Comparison of ENCODE assay signal across 24 mouse cellular contexts in genomic region chr16:19990536-19990935, GRCm38 (mm10).
"Had no signal": no experiment of that assay in that cellular context is flagged by ENCODE, and none has a peak within 500 bp of the region (broad histone marks: within the 10 kb centered on the region; RNA-seq: fewer than 3 reads in every experiment).

No protein-coding gene starts in this region.

- H3K9me3 ChIP-seq: heart, embryonic 15.5 days; hindbrain, embryonic 15.5 days; kidney, embryonic 15.5 days had no signal

- H3K4me1 ChIP-seq: heart, embryonic 13.5 days; heart, embryonic 15.5 days; hindbrain, embryonic 13.5 days; hindbrain, embryonic 15.5 days; kidney, embryonic 15.5 days; limb, embryonic 13.5 days had no signal

- DNase-seq: forebrain, postnatal 0 days; gastrocnemius, postnatal 14 days; gastrocnemius, postnatal 36 days; heart, adult 2 months; heart, postnatal 14 days; heart, postnatal 36 days; kidney, adult 11 months; kidney, adult 2 months; kidney, adult 9 months; kidney, postnatal 14 days; kidney, postnatal 36 days; layer of hippocampus, adult 9-11 months; layer of hippocampus, postnatal 36 days; left cerebral cortex, postnatal 4 days had no signal

- H3K4me3 ChIP-seq: heart, adult 2 months; heart, embryonic 13.5 days; heart, embryonic 15.5 days; hindbrain, embryonic 13.5 days; hindbrain, embryonic 15.5 days; kidney, embryonic 15.5 days; limb, embryonic 13.5 days had no signal

- H3K27me3 ChIP-seq: heart, embryonic 13.5 days; heart, embryonic 15.5 days; hindbrain, embryonic 13.5 days; hindbrain, embryonic 15.5 days; kidney, embryonic 15.5 days; limb, embryonic 13.5 days had no signal

- H3K36me3 ChIP-seq: heart, embryonic 13.5 days; heart, embryonic 15.5 days; hindbrain, embryonic 13.5 days; hindbrain, embryonic 15.5 days; kidney, embryonic 15.5 days; limb, embryonic 13.5 days had no signal

- H3K27ac ChIP-seq: heart, adult 2 months; heart, embryonic 13.5 days; heart, embryonic 15.5 days; hindbrain, embryonic 13.5 days; hindbrain, embryonic 15.5 days; hindbrain, postnatal 0 days; kidney, embryonic 15.5 days; kidney, postnatal 0 days; limb, embryonic 13.5 days had no signal

- H3K4me2 ChIP-seq: heart, embryonic 11.5 days; heart, embryonic 13.5 days; heart, embryonic 15.5 days; hindbrain, embryonic 13.5 days; hindbrain, embryonic 15.5 days; kidney, embryonic 15.5 days; limb, embryonic 13.5 days had no signal

- ATAC-seq: forebrain, postnatal 0 days; hindbrain, postnatal 0 days; intestine, embryonic 16.5 days had no signal

- H3K9ac ChIP-seq: forebrain, postnatal 0 days; heart, embryonic 13.5 days; heart, embryonic 15.5 days; hindbrain, embryonic 13.5 days; hindbrain, embryonic 15.5 days; kidney, embryonic 15.5 days; limb, embryonic 13.5 days had no signal
